Mouse (Mus musculus): ENCODE measurements around the gene Gm11127. TPM values are rescaled to one million over a fixed set of nuclear protein-coding genes. Genes with fewer than 3 reads are reported as not detected.

Gene Gm11127
- polyA plus RNA-seq, 1 experiment from 2014 or later: not detected

- no peak overlapping the region for H3K4me3 ChIP-seq (ENCODE audit: low read depth, low read length)
- no peak overlapping the region for H3K9ac ChIP-seq (ENCODE audit: low read depth, low read length)
- H3K36me3 ChIP-seq (ENCODE audit: control insufficient read depth, insufficient read depth, low read length): no peaks in the 10 kb centered on the region
- H3K9me3 ChIP-seq (ENCODE audit: control insufficient read depth, low read length): no peaks in the 10 kb centered on the region
- no peak overlapping the region for H3K4me2 ChIP-seq (replicated peaks; ENCODE audit: low read depth, low read length)
- H3K27ac ChIP-seq (ENCODE audit: low read depth, low read length): no peak overlapping the region
- ATAC-seq (ENCODE audit: low FRiP score) (no peak), DNase-seq (ENCODE audit: low spot score) (no peak)
- no peaks in the 10 kb centered on the region for H3K4me1 ChIP-seq (replicated peaks; ENCODE audit: control insufficient read depth, insufficient read depth, low read length)
- WGBS: 72% methylated on average over 3 of the region's 3 CpGs
- H3K27me3 ChIP-seq (ENCODE audit: control insufficient read depth, insufficient read depth, low read length): no peaks in the 10 kb centered on the region
Measured at GRCm38 (mm10) chr17:36019519-36019918, 38.7 kb downstream of the Gm11127 start.

GRCm38 (mm10) chr17:36018979-36019378 is 39.2 kb downstream of the Gm11127 start:
- no peaks in the 10 kb centered on the region for H3K27me3 ChIP-seq (ENCODE audit: control insufficient read depth, insufficient read depth, low read length)
- H3K9ac ChIP-seq (ENCODE audit: low read depth, low read length): no peak overlapping the region
- no peaks in the 10 kb centered on the region for H3K4me1 ChIP-seq (replicated peaks; ENCODE audit: control insufficient read depth, insufficient read depth, low read length)
- DNase-seq (ENCODE audit: low spot score): no peak
- no peak overlapping the region for H3K4me3 ChIP-seq (ENCODE audit: low read depth, low read length)
- H3K27ac ChIP-seq (ENCODE audit: low read depth, low read length): no peak overlapping the region
- ATAC-seq (ENCODE audit: low FRiP score): no peak
- 73% methylated on average over 2 of the region's 2 CpGs for WGBS
- no peaks in the 10 kb centered on the region for H3K36me3 ChIP-seq (ENCODE audit: control insufficient read depth, insufficient read depth, low read length)
- no peak overlapping the region for H3K4me2 ChIP-seq (replicated peaks; ENCODE audit: low read depth, low read length)
- no peaks in the 10 kb centered on the region for H3K9me3 ChIP-seq (ENCODE audit: control insufficient read depth, low read length)

GRCm38 (mm10) chr17:36017046-36017445 is 41.1 kb downstream of the Gm11127 start:
- no peak overlapping the region for H3K4me3 ChIP-seq (ENCODE audit: low read depth, low read length)
- H3K27ac ChIP-seq (ENCODE audit: low read depth, low read length): no peak overlapping the region
- H3K27me3 ChIP-seq (ENCODE audit: control insufficient read depth, insufficient read depth, low read length): no peaks in the 10 kb centered on the region
- H3K9me3 ChIP-seq (ENCODE audit: control insufficient read depth, low read length): no peaks in the 10 kb centered on the region
- DNase-seq (ENCODE audit: low spot score) (no peak), ATAC-seq (ENCODE audit: low FRiP score) (no peak)
- H3K4me2 ChIP-seq (replicated peaks; ENCODE audit: low read depth, low read length): no peak overlapping the region
- no peaks in the 10 kb centered on the region for H3K36me3 ChIP-seq (ENCODE audit: control insufficient read depth, insufficient read depth, low read length)
- no peaks in the 10 kb centered on the region for H3K4me1 ChIP-seq (replicated peaks; ENCODE audit: control insufficient read depth, insufficient read depth, low read length)
- 95% methylated on average over 5 of the region's 5 CpGs for WGBS
- no peak overlapping the region for H3K9ac ChIP-seq (ENCODE audit: low read depth, low read length)

GRCm38 (mm10) chr17:36014977-36015376 is 43.2 kb downstream of the Gm11127 start:
- Histone ChIP-seq H3K9ac (ENCODE audit: low read depth, low read length) (no peak overlapping the region), H3K27ac (ENCODE audit: low read depth, low read length) (no peak overlapping the region), H3K27me3 (ENCODE audit: control insufficient read depth, insufficient read depth, low read length) (no peaks in the 10 kb centered on the region), H3K4me2 (replicated peaks; ENCODE audit: low read depth, low read length) (no peak overlapping the region), H3K36me3 (ENCODE audit: control insufficient read depth, insufficient read depth, low read length) (no peaks in the 10 kb centered on the region), H3K9me3 (ENCODE audit: control insufficient read depth, low read length) (no peaks in the 10 kb centered on the region), H3K4me1 (replicated peaks; ENCODE audit: control insufficient read depth, insufficient read depth, low read length) (no peaks in the 10 kb centered on the region), H3K4me3 (ENCODE audit: low read depth, low read length) (no peak overlapping the region)
- WGBS: 96% methylated on average over 5 of the region's 5 CpGs
- ATAC-seq (ENCODE audit: low FRiP score) (no peak), DNase-seq (ENCODE audit: low spot score) (no peak)

Other genes with a start within 250 kb of the Gm11127 start
- gene Ier3, start 236.7 kb downstream of the Gm11127 start, polyA plus RNA-seq (2014; fragmentation: Nextera tagmentation; extraction: Ambion mirVana): 3.6 and 4.0 TPM in 2 replicates
- 48.1 and 50.0 TPM in 2 replicates for gene Flot1, start 235.1 kb downstream of the Gm11127 start, polyA plus RNA-seq (2014; fragmentation: Nextera tagmentation; extraction: Ambion mirVana)
- 1,599 and 1,667 TPM in 2 replicates for gene Tubb5, start 220.1 kb downstream of the Gm11127 start, polyA plus RNA-seq (2014; fragmentation: Nextera tagmentation; extraction: Ambion mirVana)
- 16.8 and 17.3 TPM in 2 replicates for gene Mdc1, start 216.9 kb downstream of the Gm11127 start, polyA plus RNA-seq (2014; fragmentation: Nextera tagmentation; extraction: Ambion mirVana)
- gene Nrm, start 197.1 kb downstream of the Gm11127 start, polyA plus RNA-seq (2014; fragmentation: Nextera tagmentation; extraction: Ambion mirVana): 49.2 and 51.0 TPM in 2 replicates
- gene Ppp1r18, start 192.8 kb downstream of the Gm11127 start, polyA plus RNA-seq (2014; fragmentation: Nextera tagmentation; extraction: Ambion mirVana): 27.6 and 31.3 TPM in 2 replicates
- gene Dhx16, start 178.6 kb downstream of the Gm11127 start, polyA plus RNA-seq (2014; fragmentation: Nextera tagmentation; extraction: Ambion mirVana): 33.5 and 39.8 TPM in 2 replicates
- 23.6 and 25.2 TPM in 2 replicates for gene 2310061I04Rik, start 160.9 kb downstream of the Gm11127 start, polyA plus RNA-seq (2014; fragmentation: Nextera tagmentation; extraction: Ambion mirVana)
- 200 and 243 TPM in 2 replicates for gene Atat1, start 148.3 kb downstream of the Gm11127 start, polyA plus RNA-seq (2014; fragmentation: Nextera tagmentation; extraction: Ambion mirVana)
- 67.4 and 68.4 TPM in 2 replicates for gene Mrps18b, start 142.0 kb downstream of the Gm11127 start, polyA plus RNA-seq (2014; fragmentation: Nextera tagmentation; extraction: Ambion mirVana)
- gene Ppp1r10, start 141.9 kb downstream of the Gm11127 start, polyA plus RNA-seq (2014; fragmentation: Nextera tagmentation; extraction: Ambion mirVana): 42.6 and 49.8 TPM in 2 replicates
- 97.8 and 117 TPM in 2 replicates for gene Abcf1, start 88.6 kb downstream of the Gm11127 start, polyA plus RNA-seq (2014; fragmentation: Nextera tagmentation; extraction: Ambion mirVana)
- gene Gnl1, start 78.5 kb downstream of the Gm11127 start, polyA plus RNA-seq (2014; fragmentation: Nextera tagmentation; extraction: Ambion mirVana): 28.0 and 29.8 TPM in 2 replicates
- 39.6 and 45.2 TPM in 2 replicates for gene Prr3, start 78.1 kb downstream of the Gm11127 start, polyA plus RNA-seq (2014; fragmentation: Nextera tagmentation; extraction: Ambion mirVana)
- 4.1 and 5.9 TPM in 2 replicates for gene H2-T24, start 37.8 kb downstream of the Gm11127 start, polyA plus RNA-seq (2014; fragmentation: Nextera tagmentation; extraction: Ambion mirVana)
- 3.0 and 4.0 TPM in 2 replicates for gene H2-T23, start 25.5 kb downstream of the Gm11127 start, polyA plus RNA-seq (2014; fragmentation: Nextera tagmentation; extraction: Ambion mirVana)
- 7.0 and 8.3 TPM in 2 replicates for gene H2-T22, start 15.6 kb downstream of the Gm11127 start, polyA plus RNA-seq (2014; fragmentation: Nextera tagmentation; extraction: Ambion mirVana)
- not detected in 2 replicates for gene Gm6034, start 15.4 kb downstream of the Gm11127 start, polyA plus RNA-seq (2014; fragmentation: Nextera tagmentation; extraction: Ambion mirVana)
- not detected in 2 replicates for gene Gm19684, start 63.3 kb upstream of the Gm11127 start, polyA plus RNA-seq (2014; fragmentation: Nextera tagmentation; extraction: Ambion mirVana)
- not detected in 2 replicates for gene Gm7030, start 71.1 kb upstream of the Gm11127 start, polyA plus RNA-seq (2014; fragmentation: Nextera tagmentation; extraction: Ambion mirVana)
- gene Gm8909, start 110.2 kb upstream of the Gm11127 start, polyA plus RNA-seq (2014; fragmentation: Nextera tagmentation; extraction: Ambion mirVana): not detected in 2 replicates
- gene H2-T3, start 131.9 kb upstream of the Gm11127 start, polyA plus RNA-seq (2014; fragmentation: Nextera tagmentation; extraction: Ambion mirVana): not detected in 2 replicates
- gene Rpp21, start 199.7 kb upstream of the Gm11127 start, polyA plus RNA-seq (2014; fragmentation: Nextera tagmentation; extraction: Ambion mirVana): 86.4 and 91.0 TPM in 2 replicates
- 19.5 and 22.3 TPM in 2 replicates for gene Trim39, start 213.9 kb upstream of the Gm11127 start, polyA plus RNA-seq (2014; fragmentation: Nextera tagmentation; extraction: Ambion mirVana)
- not detected in 2 replicates for gene H2-M10.2, start 228.1 kb upstream of the Gm11127 start, polyA plus RNA-seq (2014; fragmentation: Nextera tagmentation; extraction: Ambion mirVana)